Mouse (Mus musculus) kidney, adult 11 months (tissue): Measurements from ENCODE around the gene Gm26558.

ENCODE experiments used
- DNase-seq: peaks from one replicate; pipeline ENCODE4 v3.0.0; 2022

The Gm26558 gene

DNA sequence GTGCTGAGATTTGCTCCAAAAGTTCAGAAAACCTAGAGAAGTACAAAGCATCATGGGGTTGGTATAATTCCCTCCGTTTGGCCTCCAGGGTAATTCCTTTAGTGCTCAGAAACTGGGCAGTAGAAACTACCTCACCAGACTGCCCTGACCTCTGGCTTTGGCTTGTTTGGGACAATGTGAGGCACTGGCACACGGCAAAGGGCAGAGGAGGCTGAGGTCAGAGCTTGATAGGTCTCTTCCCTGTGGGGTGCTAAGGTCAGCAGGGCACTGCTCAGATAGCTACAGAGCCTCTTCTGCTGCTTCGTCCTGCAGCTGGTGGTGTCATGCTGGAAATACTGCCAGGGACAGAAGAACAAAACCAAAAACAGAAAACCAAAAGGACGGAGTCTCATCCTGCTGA, 14.2 kb downstream of the Gm26558 start:
- no peak for DNase-seq

DNA sequence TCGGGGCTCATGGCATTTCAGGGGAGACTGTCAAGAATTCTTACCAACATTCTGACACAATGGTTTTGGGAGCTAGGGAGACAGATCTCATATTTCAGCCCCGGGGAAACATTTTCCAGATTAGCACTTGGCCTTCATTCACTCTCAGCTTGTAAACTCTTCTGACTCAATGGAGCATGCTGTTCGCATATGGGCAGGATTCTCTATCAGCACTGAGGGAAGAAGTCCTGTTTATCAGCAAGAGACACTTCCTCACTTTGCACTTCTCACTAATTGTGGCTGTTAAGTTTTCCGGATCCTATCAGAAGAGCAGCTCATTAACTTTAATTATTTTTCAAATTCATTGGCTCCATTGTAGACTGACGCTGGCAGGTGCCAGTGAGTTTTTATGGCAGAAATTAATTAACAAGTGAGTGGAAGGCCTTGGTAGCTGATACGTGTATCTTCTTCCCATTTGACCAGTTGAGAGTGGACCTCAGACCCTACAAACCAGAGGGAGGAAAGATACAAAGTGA, 16.6 kb downstream of the Gm26558 start:
- no peak for DNase-seq

GRCm38 (mm10) chr2:70642971-70643565, 18.8 kb downstream of the Gm26558 start:
- peak; percentile 8 for DNase-seq

DNA sequence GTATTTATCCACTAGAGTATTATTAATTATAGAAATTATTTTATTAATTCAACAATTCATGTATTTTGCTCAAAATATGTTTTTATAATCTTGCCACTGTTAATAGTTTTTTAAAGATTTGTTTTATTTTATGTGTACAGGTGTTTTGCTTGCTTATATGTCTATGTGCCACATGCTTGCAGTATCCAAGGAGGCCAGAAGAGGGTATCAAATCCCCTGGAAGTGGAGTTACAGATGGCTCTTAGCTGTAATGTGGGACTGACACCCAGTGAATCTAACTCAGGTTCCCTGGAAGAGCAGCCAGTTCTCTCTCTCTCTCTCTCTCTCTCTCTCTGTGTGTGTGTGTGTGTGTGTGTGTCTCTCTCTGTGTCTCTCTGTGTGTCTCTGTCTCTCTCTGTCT, 20.9 kb downstream of the Gm26558 start:
- no peak for DNase-seq

GRCm38 (mm10) chr2:70634028-70634690, 27.7 kb downstream of the Gm26558 start:
- no peak for DNase-seq

DNA sequence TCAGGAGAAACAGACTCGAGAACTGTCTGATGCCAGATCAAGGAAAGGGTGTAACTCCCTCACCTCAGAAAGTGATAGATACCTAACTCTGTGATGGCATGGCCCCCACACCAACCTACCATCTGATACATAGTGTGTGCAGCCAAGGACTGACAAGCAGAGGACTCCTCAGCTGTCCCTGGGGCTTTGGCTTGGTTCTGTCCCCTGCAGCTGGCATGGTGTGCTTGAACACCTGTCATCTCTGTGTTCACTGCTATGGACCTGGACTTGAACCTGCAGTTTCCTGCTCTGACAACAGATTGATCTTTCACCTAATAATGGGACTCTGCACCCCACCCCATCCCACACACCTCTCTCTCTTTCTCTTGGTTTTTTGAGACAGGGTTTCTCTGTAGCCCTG, 29.5 kb downstream of the Gm26558 start:
- no peak for DNase-seq

- no peak for DNase-seq
Measured at GRCm38 (mm10) chr2:70631321-70631720, 30.6 kb downstream of the Gm26558 start.

DNA sequence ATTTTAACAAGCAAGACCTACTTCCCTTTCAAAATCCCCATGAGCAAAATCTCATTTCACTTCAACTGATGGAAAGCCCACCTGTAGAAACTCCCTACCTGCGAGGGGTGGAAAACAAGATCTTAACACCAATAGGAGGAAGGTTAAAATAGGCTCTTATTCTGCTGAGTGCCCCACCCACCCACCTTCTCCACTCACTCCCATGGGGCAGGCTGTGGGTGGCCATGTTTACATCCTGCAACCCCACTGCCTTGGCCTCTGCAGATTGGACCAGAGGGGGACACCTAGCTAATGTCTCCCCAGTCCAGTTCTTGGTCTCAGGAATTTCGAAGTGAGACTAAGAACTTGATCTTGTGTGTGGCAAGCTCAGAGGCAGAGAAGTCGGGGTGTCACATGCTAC, 32.0 kb downstream of the Gm26558 start:
- DNase-seq, result no peak

GRCm38 (mm10) chr2:70629339-70629761, 32.6 kb downstream of the Gm26558 start:
- peak; percentile 43 for DNase-seq

- DNase-seq, result no peak
Measured at GRCm38 (mm10) chr2:70628397-70628796, 33.5 kb downstream of the Gm26558 start.

DNA sequence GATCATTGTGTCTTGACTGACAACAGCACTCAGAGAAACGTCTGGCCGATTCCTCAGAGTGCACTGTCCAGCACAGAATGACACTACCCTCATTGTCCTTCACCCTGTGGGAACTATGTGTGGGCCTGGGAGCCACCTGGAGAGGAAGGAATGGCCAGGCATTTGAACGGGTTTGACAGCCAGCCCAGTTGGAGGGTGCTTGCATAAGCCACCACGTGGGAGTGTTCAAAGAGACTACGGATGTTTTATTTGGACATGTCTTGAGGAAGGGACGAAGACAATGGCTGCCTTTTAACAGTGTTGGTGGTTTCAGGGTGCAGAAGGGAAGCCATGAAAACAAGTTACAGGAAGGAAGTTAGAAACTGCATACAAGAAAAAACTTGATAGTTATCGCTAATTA, 36.1 kb downstream of the Gm26558 start:
- no peak for DNase-seq

DNA sequence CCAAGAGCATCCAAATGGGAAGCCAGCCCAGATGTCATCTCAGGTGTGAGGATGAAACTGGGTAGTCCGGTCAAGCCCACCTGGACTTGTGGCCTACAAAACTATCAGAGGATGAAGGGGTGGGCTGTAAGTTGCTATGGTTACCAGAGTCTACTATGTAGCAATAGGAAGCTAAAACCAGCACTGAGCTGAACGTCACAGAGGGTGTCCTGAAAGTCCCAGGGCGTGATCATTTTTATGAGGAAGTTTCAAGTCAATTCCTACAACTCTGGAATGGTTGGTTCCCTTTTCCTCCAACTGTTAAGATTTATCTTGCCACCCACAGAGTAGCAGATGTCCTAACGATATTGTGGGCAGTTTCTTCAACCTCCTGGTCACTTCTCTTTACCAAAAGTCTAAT, 39.7 kb downstream of the Gm26558 start:
- no peak for DNase-seq

DNA sequence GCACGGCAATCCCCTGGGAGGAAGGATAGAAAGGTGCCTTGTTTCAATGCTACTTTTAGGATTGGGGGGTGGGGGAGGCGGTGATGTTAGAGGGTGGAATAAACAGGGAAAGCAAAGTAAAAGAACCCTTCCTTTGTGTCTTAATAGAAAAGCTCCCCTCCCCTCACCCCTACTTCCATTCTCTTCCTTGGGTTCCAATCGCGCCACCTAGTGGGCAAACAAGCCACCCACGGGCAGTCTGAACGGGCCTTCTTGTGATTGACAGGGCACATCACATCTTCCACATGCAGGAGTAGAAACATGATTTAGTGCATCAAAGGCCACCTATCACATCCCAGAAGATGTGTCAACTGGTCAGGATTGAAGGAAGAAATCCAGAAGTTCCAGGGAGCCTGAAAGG, 41.7 kb downstream of the Gm26558 start:
- no peak for DNase-seq

DNA sequence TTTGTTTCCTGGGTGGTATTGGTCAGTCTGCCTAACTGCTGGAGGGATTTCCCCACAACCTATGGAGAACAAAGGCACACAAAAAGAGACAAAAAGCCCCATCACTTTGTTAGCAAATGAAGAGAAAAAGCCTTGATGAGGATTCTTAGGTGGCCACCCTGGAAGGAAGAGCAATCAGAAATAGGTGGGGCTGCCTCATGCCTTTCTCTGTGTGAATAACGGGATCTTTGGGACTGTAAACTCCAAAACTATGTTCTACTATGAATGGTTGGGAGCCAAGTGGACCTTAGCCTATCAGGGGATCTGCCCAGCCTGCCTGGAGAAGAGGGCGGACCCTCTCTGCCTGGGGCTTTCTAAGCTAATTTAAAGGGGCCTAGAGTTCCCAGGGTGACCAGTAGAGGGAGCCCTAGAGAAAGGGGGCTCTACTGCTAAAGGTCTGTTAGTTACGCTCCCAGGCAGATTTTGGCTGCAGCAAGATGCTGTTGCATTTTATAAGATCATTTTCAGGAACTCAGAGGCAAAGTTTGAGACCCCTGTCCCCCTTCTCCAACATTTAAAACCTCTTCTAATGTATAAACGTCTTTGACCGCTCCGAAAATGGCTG, 42.6 kb downstream of the Gm26558 start:
- DNase-seq, result no peak

GRCm38 (mm10) chr2:70616617-70617016, 45.3 kb downstream of the Gm26558 start:
- DNase-seq, result no peak

GRCm38 (mm10) chr2:70616076-70616475, 45.8 kb downstream of the Gm26558 start:
- DNase-seq, result no peak

DNA sequence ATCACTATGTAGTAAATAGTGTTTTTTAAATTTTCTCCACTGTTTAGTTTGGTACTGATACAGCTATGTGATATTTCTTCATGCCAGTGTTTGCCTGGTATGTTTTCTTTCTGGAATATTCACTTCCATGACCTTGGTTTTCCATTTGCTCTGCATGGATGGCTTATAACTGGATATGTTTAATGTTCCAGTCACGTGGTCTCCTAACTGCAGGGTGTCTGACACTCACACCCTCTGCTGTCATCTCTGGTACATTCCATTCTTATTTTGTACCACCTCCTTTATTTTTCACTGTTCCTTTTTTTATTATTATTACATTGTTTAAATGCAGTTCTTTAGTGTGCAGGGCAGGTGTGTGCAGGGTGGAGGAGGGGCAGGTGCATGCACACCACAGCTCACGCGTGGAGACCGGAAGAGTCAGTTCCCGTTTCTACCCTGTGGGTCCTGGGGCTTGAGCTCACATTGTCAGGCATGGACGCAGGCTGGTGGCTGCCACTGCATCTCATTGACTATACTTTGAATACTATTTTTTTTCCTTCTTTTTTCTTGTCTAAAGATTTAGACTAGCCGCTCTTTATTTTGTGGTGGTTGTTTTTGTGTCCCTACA, 47.1 kb downstream of the Gm26558 start:
- DNase-seq, result no peak
